7 mouse cellular contexts compared by ENCODE assay signal in the genomic region with DNA sequence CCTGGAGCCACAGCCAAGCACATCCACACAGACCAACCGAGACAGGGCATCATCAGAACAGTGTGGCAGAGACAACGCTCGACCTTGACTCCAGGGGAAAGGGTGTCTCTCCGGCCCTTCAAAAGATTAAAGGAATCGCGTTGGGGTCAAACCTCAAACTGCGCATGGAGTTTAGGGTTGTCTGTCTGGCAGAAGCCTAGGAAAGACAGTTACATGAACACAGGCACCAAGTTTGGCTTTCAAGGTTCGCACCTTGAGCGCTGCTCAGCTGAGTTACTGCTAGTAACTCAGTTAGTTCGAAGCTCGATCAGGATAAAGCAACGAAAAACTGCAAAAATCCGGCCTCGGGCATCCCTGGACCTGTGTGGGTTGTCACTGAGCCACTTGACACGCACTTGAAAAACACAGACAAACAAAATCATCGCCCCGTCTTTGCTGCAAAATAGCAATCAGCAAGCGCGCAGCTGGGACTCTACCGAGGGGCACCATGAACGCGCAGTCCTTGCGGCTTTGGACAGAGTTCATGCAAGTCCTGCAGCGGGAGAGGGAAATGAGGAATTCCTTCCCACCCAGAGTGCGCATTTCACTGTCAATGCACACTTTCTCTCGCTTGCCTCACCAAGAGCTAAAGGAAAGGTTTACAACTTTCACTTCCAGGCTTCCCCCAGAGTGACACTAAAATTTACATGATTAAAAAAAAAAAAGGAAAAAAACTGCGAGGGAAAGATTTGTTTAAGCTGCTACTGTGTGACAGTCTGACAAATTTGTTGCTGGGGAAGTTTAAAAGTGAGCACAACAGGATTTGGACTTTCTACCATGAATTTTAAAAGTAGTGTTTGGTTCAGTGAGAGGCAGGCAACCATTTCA.
DNase-seq lines count a peak whose midpoint lies in the region; ATAC-seq lines count a peak whose summit lies in the region.

No protein-coding gene starts in this region.

- 5% methylated on average over 27 of the region's 27 CpGs for WGBS in lung, embryonic 15.5 days
- 3% methylated on average over 27 of the region's 27 CpGs for WGBS in embryonic facial prominence, embryonic 12.5 days
- 5% methylated on average over 27 of the region's 27 CpGs for WGBS in intestine, embryonic 16.5 days
- WGBS in neural tube, embryonic 14.5 days = 2% methylated on average over 27 of the region's 27 CpGs

- H3K4me2 ChIP-seq in lung, embryonic 15.5 days = peak overlapping the region; percentile 88
- H3K4me2 ChIP-seq in embryonic facial prominence, embryonic 12.5 days (replicated peaks) = peak overlapping the region; percentile 98
- peak overlapping the region; percentile 98; the same call in 1 of the 2 replicates for H3K4me2 ChIP-seq in intestine, embryonic 16.5 days (ENCODE audit: low read depth, low read length)
- peak overlapping the region; percentile 18; the same call in 1 of the 2 replicates for H3K4me2 ChIP-seq in neural tube, embryonic 14.5 days (ENCODE audit: low read depth, low read length)

- H3K9ac ChIP-seq in lung, embryonic 15.5 days = no peak overlapping the region
- H3K9ac ChIP-seq in embryonic facial prominence, embryonic 12.5 days = no peak overlapping the region
- H3K9ac ChIP-seq in intestine, embryonic 16.5 days (ENCODE audit: low read depth, low read length) = 0 out of 2 replicates have a peak overlapping the region, but pooled peaks have one; percentile 11
- no peak overlapping the region for H3K9ac ChIP-seq in neural tube, embryonic 14.5 days (replicated peaks; ENCODE audit: low read depth, low read length)

- no peak for ATAC-seq in lung, embryonic 15.5 days (ENCODE audit: borderline replicate concordance, extremely low read depth, low FRiP score, low TSS enrichment)
- no peak for ATAC-seq in embryonic facial prominence, embryonic 12.5 days (ENCODE audit: insufficient number of reproducible peaks, insufficient read depth, low FRiP score, low TSS enrichment)
- no peak for ATAC-seq in intestine, embryonic 16.5 days
- no peak for ATAC-seq in neural tube, embryonic 14.5 days (ENCODE audit: low read depth)

- H3K4me3 ChIP-seq in lung, embryonic 15.5 days = peak overlapping the region; percentile 8
- H3K4me3 ChIP-seq in embryonic facial prominence, embryonic 12.5 days = peak overlapping the region; percentile 9; the same call in 1 of the 2 replicates
- peak overlapping the region; percentile 12; the same call in 1 of the 2 replicates for H3K4me3 ChIP-seq in intestine, embryonic 16.5 days (ENCODE audit: low read length)
- H3K4me3 ChIP-seq in neural tube, embryonic 14.5 days (ENCODE audit: low read depth, low read length) = no peak overlapping the region

- H3K36me3 ChIP-seq in lung, embryonic 15.5 days = no peaks in the 10 kb centered on the region
- H3K36me3 ChIP-seq in embryonic facial prominence, embryonic 12.5 days = no peaks in the 10 kb centered on the region
- no peaks in the 10 kb centered on the region for H3K36me3 ChIP-seq in intestine, embryonic 16.5 days (ENCODE audit: control insufficient read depth, insufficient read depth, low read length)
- no peaks in the 10 kb centered on the region for H3K36me3 ChIP-seq in neural tube, embryonic 14.5 days (ENCODE audit: control insufficient read depth, insufficient read depth, low read length)

- no peak overlapping the region for H3K27ac ChIP-seq in lung, embryonic 15.5 days
- no peak overlapping the region for H3K27ac ChIP-seq in embryonic facial prominence, embryonic 12.5 days
- H3K27ac ChIP-seq in intestine, embryonic 16.5 days (ENCODE audit: low read length) = no peak overlapping the region
- no peak overlapping the region for H3K27ac ChIP-seq in neural tube, embryonic 14.5 days (ENCODE audit: low read depth, low read length)

- peaks cover 21% of the 10 kb centered on the region for H3K27me3 ChIP-seq in lung, embryonic 15.5 days
- H3K27me3 ChIP-seq in embryonic facial prominence, embryonic 12.5 days = peaks cover 33% of the 10 kb centered on the region
- H3K27me3 ChIP-seq in intestine, embryonic 16.5 days (replicated peaks; ENCODE audit: control insufficient read depth, insufficient read depth, low read length) = peaks cover 19% of the 10 kb centered on the region
- peaks cover 47% of the 10 kb centered on the region for H3K27me3 ChIP-seq in neural tube, embryonic 14.5 days (ENCODE audit: control insufficient read depth, insufficient read depth, low read length)

- no peak for DNase-seq in lung, postnatal 10 days
- no peak for DNase-seq in T-cell, adult 2 months (ENCODE audit: low spot score)
- no peak for DNase-seq in thymus, postnatal 14 days

- H3K9me3 ChIP-seq in lung, embryonic 15.5 days = no peaks in the 10 kb centered on the region
- H3K9me3 ChIP-seq in embryonic facial prominence, embryonic 12.5 days = no peaks in the 10 kb centered on the region
- no peaks in the 10 kb centered on the region for H3K9me3 ChIP-seq in intestine, embryonic 16.5 days (ENCODE audit: control insufficient read depth, low read length)
- no peaks in the 10 kb centered on the region for H3K9me3 ChIP-seq in neural tube, embryonic 14.5 days (ENCODE audit: control insufficient read depth, low read length)

- H3K4me1 ChIP-seq in lung, embryonic 15.5 days = peaks cover 29% of the 10 kb centered on the region
- H3K4me1 ChIP-seq in embryonic facial prominence, embryonic 12.5 days = peaks cover 8% of the 10 kb centered on the region; the same call in 1 of the 2 replicates
- peaks cover 26% of the 10 kb centered on the region for H3K4me1 ChIP-seq in intestine, embryonic 16.5 days (ENCODE audit: control insufficient read depth, insufficient read depth, low read length)
- peaks cover 28% of the 10 kb centered on the region for H3K4me1 ChIP-seq in neural tube, embryonic 14.5 days (ENCODE audit: control insufficient read depth, insufficient read depth, low read length)

Comparison
In these comparisons a context has a peak if more than half of its experiments do, and no peak if none do; other contexts are left out.
1. H3K4me2 ChIP-seq: peak in every context shown above with its lines; median percentile 98 in embryonic facial prominence, embryonic 12.5 days; 98 in intestine, embryonic 16.5 days; 88 in lung, embryonic 15.5 days; 18 in neural tube, embryonic 14.5 days.